Mouse (Mus musculus) olfactory bulb, adult 2 months (tissue): Measurements from ENCODE around the gene Uqcr11.

Source experiments
- CTCF ChIP-seq: fragments of 200-500 bp; IDR thresholded peaks from 2 replicates; pipeline ENCODE4 v1.5.1; 2012; ENCODE audit warnings: low read depth, mild to moderate bottlenecking, low read length, moderate library complexity; ENCODE audit not compliant: insufficient read depth
- POLR2A ChIP-seq: fragments of 200-500 bp; IDR thresholded peaks from 2 replicates; pipeline ENCODE4 v1.6.1; 2012; ENCODE audit warnings: mild to moderate bottlenecking, low read depth, low read length, moderate library complexity; ENCODE audit not compliant: insufficient read depth

DNA sequence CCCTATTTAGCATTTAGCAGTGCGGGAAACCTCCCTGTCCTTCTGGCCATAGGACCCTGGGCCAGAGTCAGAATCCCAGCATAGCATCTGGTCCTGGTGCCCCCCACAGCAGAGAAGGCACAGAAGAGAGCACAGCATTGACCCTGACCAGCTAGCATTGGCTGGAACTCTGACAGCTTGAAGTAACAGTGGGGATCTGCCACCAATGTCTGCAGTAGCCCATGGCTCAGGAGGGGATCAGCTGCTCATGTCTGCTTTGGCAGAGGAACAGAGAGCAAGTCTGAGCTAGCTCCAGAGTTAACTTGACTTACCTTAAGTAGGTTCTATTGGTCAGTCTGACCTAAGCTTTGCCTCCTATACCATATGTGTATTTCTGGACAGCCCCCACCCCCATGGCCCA, 11.2 kb upstream of the Uqcr11 start:
- TF ChIP-seq CTCF (no peak), POLR2A (no peak)
